Mouse (Mus musculus) neural tube, embryonic 10.5 days (tissue): ENCODE measurements around the gene Fam53b.
A peak's percentile ranks its signal among the peaks of the same experiment; 100 is the strongest.
"Not testable (repeated sequence)": the region's sequence is repeated elsewhere in the genome, so short reads cannot be mapped to it uniquely, and the experiment has no call there.

Experiments
- DNase-seq: peaks from one replicate; pipeline ENCODE4 v3.0.0-alpha.2; 2017; ENCODE audit warnings: low spot score; ENCODE audit errors: extremely low spot score

The Fam53b gene

GRCm38 (mm10) chr7:132683923-132684322, 129.8 kb downstream of the Fam53b start:
- DNase-seq: no peak

GRCm38 (mm10) chr7:132682901-132683300, 130.8 kb downstream of the Fam53b start:
- no peak for DNase-seq

GRCm38 (mm10) chr7:132682336-132682735, 131.3 kb downstream of the Fam53b start:
- no peak for DNase-seq

- DNase-seq: no peak
These were observed 131.9 kb downstream of the Fam53b start for GRCm38 (mm10) chr7:132681831-132682230.

GRCm38 (mm10) chr7:132681296-132681695, 132.4 kb downstream of the Fam53b start:
- no peak for DNase-seq

- DNase-seq: no peak
These were observed 134.1 kb downstream of the Fam53b start for GRCm38 (mm10) chr7:132679549-132679948.

- no peak for DNase-seq
These were observed 134.6 kb downstream of the Fam53b start for GRCm38 (mm10) chr7:132679117-132679516.

GRCm38 (mm10) chr7:132675922-132676321, 137.8 kb downstream of the Fam53b start:
- no peak for DNase-seq

- peak; percentile 27 for DNase-seq
These were observed 139.5 kb downstream of the Fam53b start for GRCm38 (mm10) chr7:132673931-132674755.

GRCm38 (mm10) chr7:132672481-132672959, 141.2 kb downstream of the Fam53b start:
- no peak for DNase-seq

GRCm38 (mm10) chr7:132670863-132671165, 142.9 kb downstream of the Fam53b start:
- DNase-seq: no peak

- no peak for DNase-seq
These were observed 143.5 kb downstream of the Fam53b start for GRCm38 (mm10) chr7:132669999-132670862.

GRCm38 (mm10) chr7:132668604-132669003, 145.1 kb downstream of the Fam53b start:
- DNase-seq: no peak

- no peak for DNase-seq
These were observed 147.2 kb downstream of the Fam53b start for GRCm38 (mm10) chr7:132666516-132666915.

- DNase-seq: no peak
These were observed 147.9 kb downstream of the Fam53b start for GRCm38 (mm10) chr7:132665664-132666382.

- DNase-seq: no peak
These were observed 148.9 kb downstream of the Fam53b start for GRCm38 (mm10) chr7:132664815-132665214.

GRCm38 (mm10) chr7:132662831-132663230, 150.9 kb downstream of the Fam53b start:
- DNase-seq: not testable (repeated sequence)
